Comparison of ENCODE assay signal across 13 mouse cellular contexts in the genomic region with DNA sequence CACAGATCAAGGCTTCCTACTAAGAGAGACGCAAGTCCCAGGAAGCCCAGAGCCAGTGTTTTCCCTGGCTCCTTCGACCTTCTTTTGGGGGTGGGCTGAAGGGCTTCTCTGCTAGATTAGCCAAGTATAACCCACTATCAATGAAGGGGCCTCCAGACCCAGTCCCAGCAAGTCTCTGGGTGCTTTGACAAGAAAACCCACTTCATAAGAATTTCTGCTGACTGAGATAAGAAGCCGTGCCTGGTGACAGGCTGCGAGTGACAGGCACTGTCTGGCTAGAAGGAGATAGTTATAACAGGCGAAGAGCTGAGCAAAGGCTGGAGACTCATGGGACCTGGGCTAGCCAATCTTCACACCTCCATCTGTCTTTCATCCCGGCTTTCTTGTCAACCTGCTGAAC.
DNase-seq lines count a peak whose midpoint lies in the region; ATAC-seq and TF ChIP-seq lines count a peak whose summit lies in the region.
"Had no signal": no experiment of that assay in that cellular context is flagged by ENCODE, and none has a peak within 500 bp of the region (broad histone marks: within the 10 kb centered on the region; RNA-seq: fewer than 3 reads in every experiment).

No protein-coding gene starts in this region.

- H3K27ac ChIP-seq in heart, embryonic 11.5 days (ENCODE audit: low read depth, low read length): peak overlapping the region; percentile 78
- H3K27ac ChIP-seq in lung, postnatal 0 days (ENCODE audit: low read length): no peak overlapping the region
- peak overlapping the region; percentile 86 for H3K27ac ChIP-seq in liver, embryonic 11.5 days (ENCODE audit: low read depth, low read length)
- no peak overlapping the region for H3K27ac ChIP-seq in stomach, embryonic 15.5 days
- H3K27ac ChIP-seq: kidney, embryonic 15.5 days had no signal

- WGBS in heart, embryonic 11.5 days (ENCODE audit: insufficient replicate concordance): 18% methylated on average over 6 of the region's 6 CpGs
- 43% methylated on average over 6 of the region's 6 CpGs for WGBS in lung, postnatal 0 days
- WGBS in liver, embryonic 11.5 days: 22% methylated on average over 6 of the region's 6 CpGs
- WGBS in stomach, embryonic 15.5 days: 58% methylated on average over 6 of the region's 6 CpGs

- 0 out of 2 replicates have a peak overlapping the region, but pooled peaks have one; percentile 39 for H3K9ac ChIP-seq in heart, embryonic 11.5 days (ENCODE audit: low read depth, low read length)
- H3K9ac ChIP-seq in lung, postnatal 0 days (replicated peaks; ENCODE audit: low read depth): no peak overlapping the region
- no peak overlapping the region for H3K9ac ChIP-seq in liver, embryonic 11.5 days (ENCODE audit: low read depth, low read length)
- H3K9ac ChIP-seq in stomach, embryonic 15.5 days: no peak overlapping the region
- H3K9ac ChIP-seq: kidney, embryonic 15.5 days had no signal

- no peak for DNase-seq in heart, adult 8-10 months (ENCODE audit: low spot score)
- peak; percentile 60 for DNase-seq in lung, postnatal 0 days (ENCODE audit: low spot score)
- DNase-seq in lung, postnatal 25 days (ENCODE audit: low spot score): no peak
- peak; percentile 54 for DNase-seq in liver, embryonic 11.5 days (ENCODE audit: low spot score)
- DNase-seq in cerebellum, adult 11-12 months: no peak
- no peak for DNase-seq in kidney, postnatal 36 days
- DNase-seq: B cell, adult 2 months; cerebellum, postnatal 14 days; layer of hippocampus, adult 9-11 months; thymus, postnatal 36 days had no signal

- no peak for TF ChIP-seq EP300 in lung, postnatal 0 days (IDR thresholded peaks at IDR 0.05)

- no peaks in the 10 kb centered on the region for H3K9me3 ChIP-seq in heart, embryonic 11.5 days (replicated peaks; ENCODE audit: control insufficient read depth, low read length)
- H3K9me3 ChIP-seq in lung, postnatal 0 days (ENCODE audit: low read length): no peaks in the 10 kb centered on the region
- no peaks in the 10 kb centered on the region for H3K9me3 ChIP-seq in liver, embryonic 11.5 days (ENCODE audit: control insufficient read depth, low read length)
- no peaks in the 10 kb centered on the region for H3K9me3 ChIP-seq in stomach, embryonic 15.5 days
- H3K9me3 ChIP-seq: kidney, embryonic 15.5 days had no signal

- no peaks in the 10 kb centered on the region for H3K36me3 ChIP-seq in heart, embryonic 11.5 days (ENCODE audit: control insufficient read depth, insufficient read depth, low read length)
- H3K36me3 ChIP-seq in lung, postnatal 0 days (ENCODE audit: insufficient read depth, low read length): no peaks in the 10 kb centered on the region
- no peaks in the 10 kb centered on the region for H3K36me3 ChIP-seq in liver, embryonic 11.5 days (ENCODE audit: control insufficient read depth, insufficient read depth, low read length)
- no peaks in the 10 kb centered on the region for H3K36me3 ChIP-seq in stomach, embryonic 15.5 days
- H3K36me3 ChIP-seq: kidney, embryonic 15.5 days had no signal

- H3K4me2 ChIP-seq in heart, embryonic 11.5 days: peak overlapping the region; percentile 25
- H3K4me2 ChIP-seq in lung, postnatal 0 days (replicated peaks; ENCODE audit: low read depth, low read length): no peak overlapping the region
- peak overlapping the region; percentile 45 for H3K4me2 ChIP-seq in liver, embryonic 11.5 days
- no peak overlapping the region for H3K4me2 ChIP-seq in stomach, embryonic 15.5 days
- H3K4me2 ChIP-seq: kidney, embryonic 15.5 days had no signal

- H3K4me1 ChIP-seq in heart, embryonic 11.5 days (ENCODE audit: control insufficient read depth, insufficient read depth, low read length): peaks cover 22% of the 10 kb centered on the region
- H3K4me1 ChIP-seq in lung, postnatal 0 days (ENCODE audit: insufficient read depth, low read depth, low read length): no peaks in the 10 kb centered on the region
- peaks cover 29% of the 10 kb centered on the region for H3K4me1 ChIP-seq in liver, embryonic 11.5 days (replicated peaks; ENCODE audit: control insufficient read depth, insufficient read depth, low read length)
- H3K4me1 ChIP-seq in stomach, embryonic 15.5 days: 0 out of 2 replicates have a peak, but pooled peaks cover 5% of the 10 kb centered on the region

- peak; percentile 84 for ATAC-seq in heart, embryonic 11.5 days (replicated peaks; ENCODE audit: insufficient number of reproducible peaks, low FRiP score, low TSS enrichment)
- ATAC-seq in lung, postnatal 0 days: no peak; the same call in 1 of the 2 replicates
- peak; percentile 97 for ATAC-seq in liver, embryonic 11.5 days (replicated peaks; ENCODE audit: low FRiP score)
- ATAC-seq in stomach, embryonic 15.5 days (ENCODE audit: insufficient read depth, low FRiP score, low read depth): peak; percentile 84

- H3K4me3 ChIP-seq in heart, embryonic 11.5 days (ENCODE audit: low read depth, low read length): no peak overlapping the region
- H3K4me3 ChIP-seq in lung, postnatal 0 days (ENCODE audit: low read depth, low read length): no peak overlapping the region
- H3K4me3 ChIP-seq in liver, embryonic 11.5 days (ENCODE audit: low read depth, low read length): no peak overlapping the region
- H3K4me3 ChIP-seq in stomach, embryonic 15.5 days (replicated peaks): no peak overlapping the region
- H3K4me3 ChIP-seq: kidney, embryonic 15.5 days had no signal

- no peaks in the 10 kb centered on the region for H3K27me3 ChIP-seq in heart, embryonic 11.5 days (ENCODE audit: control insufficient read depth, insufficient read depth, low read length)
- no peaks in the 10 kb centered on the region for H3K27me3 ChIP-seq in lung, postnatal 0 days (replicated peaks; ENCODE audit: insufficient read depth, low read length)
- no peaks in the 10 kb centered on the region for H3K27me3 ChIP-seq in liver, embryonic 11.5 days (replicated peaks; ENCODE audit: control insufficient read depth, insufficient read depth, low read length)
- no peaks in the 10 kb centered on the region for H3K27me3 ChIP-seq in stomach, embryonic 15.5 days (replicated peaks)
- H3K27me3 ChIP-seq: kidney, embryonic 15.5 days had no signal

- TF ChIP-seq CTCF in lung, postnatal 0 days (IDR thresholded peaks at IDR 0.05): no peak

Comparison
In these comparisons a context has a peak if more than half of its experiments do, and no peak if none do; other contexts are left out.
1. DNase-seq: peak in lung, postnatal 0 days (single experiment) and liver, embryonic 11.5 days (single experiment); none in heart, adult 8-10 months (single experiment), lung, postnatal 25 days (single experiment), cerebellum, adult 11-12 months (single experiment) and kidney, postnatal 36 days (0 of 2).
2. H3K27ac ChIP-seq: peak in heart, embryonic 11.5 days (single experiment) and liver, embryonic 11.5 days (single experiment); none in lung, postnatal 0 days (single experiment) and stomach, embryonic 15.5 days (single experiment).
3. H3K4me2 ChIP-seq: peak in heart, embryonic 11.5 days (single experiment) and liver, embryonic 11.5 days (single experiment); none in lung, postnatal 0 days (single experiment) and stomach, embryonic 15.5 days (single experiment).